Mouse (Mus musculus): ENCODE measurements at regions not wholly inside any gene's neighbourhood (a gene's known extent, or its start where the extent isn't known, plus 50 kb on each side); places are given as distances from the start of the nearest gene placed in this dataset.

DNA sequence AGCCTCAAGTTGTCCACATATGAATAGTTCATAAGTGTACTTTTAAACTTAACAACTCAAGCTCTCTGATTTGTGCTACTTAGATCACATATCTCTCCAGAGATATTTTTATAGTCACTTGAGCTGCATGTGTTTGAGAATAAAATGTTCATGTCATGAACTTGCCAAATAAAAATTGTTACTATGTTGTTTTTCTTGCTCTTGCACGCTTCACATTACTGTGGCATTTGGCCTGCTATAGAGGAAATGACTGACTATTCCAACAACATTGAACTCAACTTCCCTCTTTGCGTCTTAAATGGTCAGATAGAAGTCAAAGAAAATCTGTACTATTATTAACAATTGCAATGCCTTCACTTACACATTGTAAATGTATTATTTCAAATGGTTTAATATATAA, 582.1 kb upstream of the Stxbp6 start:
- no peak for TF ChIP-seq CTCF (conservative IDR thresholded peaks at IDR 0.05 in 1 of 2, IDR thresholded peaks at IDR 0.05 in 1 of 2; ENCODE audit: low read depth in 2 of 2, low read length in 2 of 2)
- TF ChIP-seq KAT2A (IDR thresholded peaks at IDR 0.05; ENCODE audit: insufficient replicate concordance, low read length) = no peak
- no peak for TF ChIP-seq HCFC1 (IDR thresholded peaks at IDR 0.05; ENCODE audit: low read depth, low read length)

Measured in CH12.LX (cell line).